In the genomic region with DNA sequence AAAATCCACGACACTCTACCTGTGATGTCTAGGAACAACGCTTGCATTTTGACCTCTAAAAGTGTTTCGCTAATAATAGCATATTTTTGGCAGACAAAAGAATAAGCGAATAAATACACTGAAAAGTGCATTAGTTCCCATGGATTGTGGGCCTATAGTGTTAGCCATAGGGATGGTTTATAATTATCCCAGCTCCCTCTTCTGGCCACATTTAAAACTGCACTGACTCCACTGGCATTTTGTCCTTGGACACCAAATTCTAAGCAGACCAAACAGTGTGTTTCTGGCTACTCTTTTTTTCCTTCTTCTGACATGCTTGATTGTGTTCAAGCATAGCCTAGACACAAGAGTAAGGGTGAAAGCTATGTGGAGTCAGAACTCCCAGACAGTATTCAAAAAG, we compare ENCODE assay signal across 9 mouse cellular contexts.
DNase-seq lines count a peak whose midpoint lies in the region; ATAC-seq and TF ChIP-seq lines count a peak whose summit lies in the region.
"Had no signal": no experiment of that assay in that cellular context is flagged by ENCODE, and none has a peak within 500 bp of the region (broad histone marks: within the 10 kb centered on the region; RNA-seq: fewer than 3 reads in every experiment).

No protein-coding gene starts in this region.

- H3K9me3 ChIP-seq in liver, embryonic 14.5 days (ENCODE audit: control insufficient read depth, low read length): no peaks in the 10 kb centered on the region
- H3K9me3 ChIP-seq: liver, embryonic 15.5 days had no signal

- WGBS in liver, embryonic 14.5 days (ENCODE audit: insufficient replicate concordance): 35% methylated on average over 4 of the region's 4 CpGs

- H3K27ac ChIP-seq in liver, embryonic 14.5 days: no peak overlapping the region
- H3K27ac ChIP-seq: liver, embryonic 15.5 days had no signal

- DNase-seq in thymus, postnatal 4 days: peak; percentile 6
- no peak for DNase-seq in thymus, postnatal 10 days (ENCODE audit: low spot score in 2 of 2)
- DNase-seq in cerebellum, adult 11 months: peak; percentile 11
- DNase-seq in forelimb bud, embryonic 11.5 days (ENCODE audit: low read depth, low spot score): peak; percentile 47
- DNase-seq in kidney, adult 9 months: peak; percentile 63
- DNase-seq in liver, embryonic 14.5 days (ENCODE audit: low read depth in 3 of 3, low spot score in 3 of 3): no peak
- peak; percentile 59 for DNase-seq in right cerebral cortex, adult 18-20 months
- no peak for DNase-seq in thymus, postnatal 25 days

- H3K4me2 ChIP-seq in liver, embryonic 14.5 days (ENCODE audit: low read depth): no peak overlapping the region
- H3K4me2 ChIP-seq: liver, embryonic 15.5 days had no signal

- no peak overlapping the region for H3K4me3 ChIP-seq in liver, embryonic 14.5 days (ENCODE audit: insufficient read depth in 1 of 2, low read depth in 2 of 2, low read length in 2 of 2)
- H3K4me3 ChIP-seq: liver, embryonic 15.5 days had no signal

- H3K9ac ChIP-seq in liver, embryonic 14.5 days (replicated peaks): no peak overlapping the region
- H3K9ac ChIP-seq: liver, embryonic 15.5 days had no signal

- no peak for TF ChIP-seq EP300 in liver, embryonic 14.5 days (IDR thresholded peaks at IDR 0.05; ENCODE audit: low read depth)

- no peak for ATAC-seq in liver, embryonic 14.5 days (ENCODE audit: insufficient read depth)

- TF ChIP-seq CTCF in liver, embryonic 14.5 days (IDR thresholded peaks at IDR 0.05; ENCODE audit: low read depth): peak; percentile 45

- no peaks in the 10 kb centered on the region for H3K4me1 ChIP-seq in liver, embryonic 14.5 days (replicated peaks; ENCODE audit: control insufficient read depth in 2 of 2, insufficient read depth in 2 of 2, low read length in 1 of 2)
- H3K4me1 ChIP-seq: liver, embryonic 15.5 days had no signal

- H3K36me3 ChIP-seq in liver, embryonic 14.5 days (replicated peaks; ENCODE audit: control insufficient read depth, insufficient read depth, low read depth): no peaks in the 10 kb centered on the region
- H3K36me3 ChIP-seq: liver, embryonic 15.5 days had no signal

- no peaks in the 10 kb centered on the region for H3K27me3 ChIP-seq in liver, embryonic 14.5 days (ENCODE audit: control insufficient read depth, insufficient read depth, low read length)
- H3K27me3 ChIP-seq: liver, embryonic 15.5 days had no signal

Comparison
In these comparisons a context has a peak if more than half of its experiments do, and no peak if none do; other contexts are left out.
1. DNase-seq: peak in thymus, postnatal 4 days (single experiment), cerebellum, adult 11 months (single experiment), forelimb bud, embryonic 11.5 days (single experiment), kidney, adult 9 months (single experiment) and right cerebral cortex, adult 18-20 months (single experiment); none in thymus, postnatal 10 days (0 of 2), liver, embryonic 14.5 days (0 of 3) and thymus, postnatal 25 days (single experiment).